Mouse (Mus musculus) lung, postnatal 0 days (tissue): ENCODE results near the gene Ace3. TPM values are rescaled to one million over a fixed set of nuclear protein-coding genes. Genes with fewer than 3 reads are reported as not detected.

ENCODE experiments used
- ATAC-seq: fragments of 200-750 bp; cut with Nextera tagmentation; 2 replicates; pipeline ENCODE4 v1.8.0; 2017; ENCODE audit warnings: moderate library complexity
- DNase-seq: peaks from one replicate; pipeline ENCODE4 v3.0.0-alpha.2; 2016; ENCODE audit warnings: low spot score
- H3K27ac ChIP-seq: fragments of 300-500 bp; sonication (generic); 2 replicates; pipeline ENCODE4 v1.5.1; 2014; ENCODE audit warnings: antibody characterized with exemption, mild to moderate bottlenecking, low read length, mixed read lengths
- H3K27me3 ChIP-seq: fragments of 300-500 bp; sonication (generic); replicated peaks from 2 replicates; pipeline ENCODE4 v1.6.1; 2014; ENCODE audit warnings: low read length, mixed read lengths; ENCODE audit not compliant: insufficient read depth
- H3K36me3 ChIP-seq: fragments of 300-500 bp; sonication (generic); 2 replicates; pipeline ENCODE4 v1.6.1; 2014; ENCODE audit warnings: low read length, mixed read lengths; ENCODE audit not compliant: insufficient read depth
- H3K4me1 ChIP-seq: fragments of 300-500 bp; sonication (generic); 2 replicates; pipeline ENCODE4 v1.6.1; 2014; ENCODE audit warnings: antibody characterized with exemption, low read depth, low read length, mixed read lengths; ENCODE audit not compliant: insufficient read depth
- H3K4me2 ChIP-seq: fragments of 300-500 bp; sonication (generic); replicated peaks from 2 replicates; pipeline ENCODE4 v1.6.1; 2014; ENCODE audit warnings: low read depth, mild to moderate bottlenecking, low read length, moderate library complexity, mixed read lengths
- H3K4me3 ChIP-seq: fragments of 300-500 bp; sonication (generic); 2 replicates; pipeline ENCODE4 v1.5.1; 2014; ENCODE audit warnings: low read depth, low read length
- H3K9ac ChIP-seq: fragments of 300-500 bp; sonication (generic); replicated peaks from 2 replicates; pipeline ENCODE4 v1.6.1; 2014; ENCODE audit warnings: low read depth, mild to moderate bottlenecking
- H3K9me3 ChIP-seq: fragments of 300-500 bp; sonication (generic); 2 replicates; pipeline ENCODE4 v1.6.1; 2016; ENCODE audit warnings: low read length, mixed read lengths
- CTCF ChIP-seq: IDR thresholded peaks from 2 replicates; pipeline ENCODE4 v1.5.1; 2016; ENCODE audit warnings: antibody characterized with exemption, mild to moderate bottlenecking
- EP300 ChIP-seq: IDR thresholded peaks from 2 replicates; pipeline ENCODE4 v1.6.1; 2016; ENCODE audit warnings: antibody characterized with exemption, mild to moderate bottlenecking, control low read depth
- WGBS: fragments of 180-500 bp; shearing (Covaris S2); extraction: QIAGEN DNeasy Blood & Tissue Kit; methylation state at CpG from one replicate; pipeline ENCODE4 v1.1.7; 2014; 5-methylcytosine and 5-hydroxymethylcytosine counted together
- polyA plus RNA-seq: library from polyadenylated mRNA; unstranded; fragments of >200 nt; fragmentation: Nextera tagmentation; extraction: Ambion mirVana; gene quantifications from 2 replicates; pipeline ENCODE4 v1.2.1, GENCODE M21; 2015

Ace3 gene
- polyA plus RNA-seq, 1 experiment from 2014 or later, result 2.0 TPM

DNA sequence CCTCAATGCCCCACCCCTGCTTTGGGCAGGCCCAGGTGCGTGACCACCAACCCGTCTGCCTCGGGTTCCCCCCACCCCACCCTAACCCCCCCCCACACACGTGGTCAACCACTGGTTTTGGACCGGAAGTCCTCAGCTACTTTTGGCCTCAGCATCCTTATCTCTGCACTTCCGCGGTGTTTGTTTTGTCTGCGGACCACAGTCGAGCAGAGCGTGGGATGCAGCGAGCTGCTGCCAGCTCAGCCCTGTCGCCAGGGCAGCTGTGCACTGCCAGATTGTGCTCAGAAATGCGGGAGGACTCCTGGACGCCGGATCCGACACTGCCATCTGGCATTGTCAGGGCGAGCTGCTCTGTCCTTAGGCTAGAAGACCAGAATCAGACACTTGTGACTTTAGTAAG, 35.1 kb upstream of the Ace3 start:
- WGBS, result 3% methylated on average over 17 of the region's 17 CpGs

DNA sequence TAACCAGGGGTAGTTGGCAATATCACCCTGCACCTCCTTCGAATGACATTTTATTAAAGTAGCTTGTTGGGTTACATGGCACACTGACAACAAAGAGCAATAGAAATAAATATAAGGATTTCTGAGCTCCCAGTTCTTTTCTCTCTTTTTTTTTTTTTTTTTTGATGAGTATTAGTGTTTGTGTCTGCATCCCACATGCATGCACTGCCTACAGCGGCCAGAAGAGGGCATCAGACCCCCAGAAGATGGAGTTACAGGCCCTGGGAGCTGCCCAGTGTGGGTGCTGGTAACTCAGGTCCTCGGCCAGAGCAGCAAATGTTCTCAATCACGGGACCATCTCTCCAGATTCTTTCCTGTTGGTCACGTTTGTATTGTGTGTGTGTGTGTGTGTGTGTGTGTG, 29.8 kb upstream of the Ace3 start:
- ATAC-seq (no peak), DNase-seq (no peak)
- no peak overlapping the region for H3K9ac ChIP-seq
- H3K36me3 ChIP-seq, result no peaks in the 10 kb centered on the region
- H3K9me3 ChIP-seq, result no peaks in the 10 kb centered on the region
- 64% methylated on average over 5 of the region's 5 CpGs for WGBS
- TF ChIP-seq EP300 (no peak), CTCF (peak; percentile 38; the same call in 1 of the 2 replicates)
- H3K4me2 ChIP-seq, result no peak overlapping the region
- H3K27ac ChIP-seq, result no peak overlapping the region
- H3K4me3 ChIP-seq, result no peak overlapping the region
- H3K27me3 ChIP-seq, result no peaks in the 10 kb centered on the region; the same call in 1 of the 2 replicates
- peaks cover 4% of the 10 kb centered on the region; the same call in 1 of the 2 replicates for H3K4me1 ChIP-seq

More for the DNA sequence above, 35.1 kb upstream of the Ace3 start:
- no peaks in the 10 kb centered on the region for H3K4me1 ChIP-seq
- H3K4me2 ChIP-seq, result no peak overlapping the region
- no peak for TF ChIP-seq CTCF
- no peak for TF ChIP-seq EP300
- no peaks in the 10 kb centered on the region for H3K9me3 ChIP-seq
- DNase-seq (no peak), ATAC-seq (peak; percentile 62)
- H3K9ac ChIP-seq, result no peak overlapping the region
- no peaks in the 10 kb centered on the region for H3K27me3 ChIP-seq
- no peaks in the 10 kb centered on the region for H3K36me3 ChIP-seq
- H3K27ac ChIP-seq, result peak overlapping the region; percentile 33; the same call in 1 of the 2 replicates
- no peak overlapping the region for H3K4me3 ChIP-seq

DNA sequence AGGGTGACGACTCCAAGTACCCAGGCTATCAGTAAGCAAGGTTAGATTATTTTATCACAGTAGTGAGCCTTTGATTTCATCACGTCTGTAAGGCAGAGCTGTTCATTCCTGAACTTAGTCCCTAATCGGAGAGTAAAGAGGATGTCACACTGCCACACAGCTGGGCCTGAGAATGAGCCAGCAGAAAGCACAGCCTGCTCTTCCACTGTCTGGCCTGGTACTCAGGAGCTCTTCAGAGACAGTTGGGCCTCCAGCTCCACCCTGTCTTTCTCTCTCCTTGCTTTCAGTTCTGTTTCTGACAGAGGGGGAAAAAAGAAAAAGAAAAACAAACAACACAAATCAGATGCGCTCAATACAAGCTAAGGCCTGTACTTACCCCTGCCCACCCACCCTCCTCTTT, 28.2 kb upstream of the Ace3 start:
- Histone ChIP-seq H3K27ac (no peak overlapping the region), H3K36me3 (no peaks in the 10 kb centered on the region), H3K9ac (no peak overlapping the region), H3K4me2 (no peak overlapping the region), H3K9me3 (no peaks in the 10 kb centered on the region), H3K27me3 (no peaks in the 10 kb centered on the region; the same call in 1 of the 2 replicates), H3K4me3 (no peak overlapping the region), H3K4me1 (peaks cover 4% of the 10 kb centered on the region; the same call in 1 of the 2 replicates)
- 72% methylated on average over 4 of the region's 4 CpGs for WGBS
- DNase-seq (no peak), ATAC-seq (no peak)
- TF ChIP-seq CTCF (no peak), EP300 (no peak)

DNA sequence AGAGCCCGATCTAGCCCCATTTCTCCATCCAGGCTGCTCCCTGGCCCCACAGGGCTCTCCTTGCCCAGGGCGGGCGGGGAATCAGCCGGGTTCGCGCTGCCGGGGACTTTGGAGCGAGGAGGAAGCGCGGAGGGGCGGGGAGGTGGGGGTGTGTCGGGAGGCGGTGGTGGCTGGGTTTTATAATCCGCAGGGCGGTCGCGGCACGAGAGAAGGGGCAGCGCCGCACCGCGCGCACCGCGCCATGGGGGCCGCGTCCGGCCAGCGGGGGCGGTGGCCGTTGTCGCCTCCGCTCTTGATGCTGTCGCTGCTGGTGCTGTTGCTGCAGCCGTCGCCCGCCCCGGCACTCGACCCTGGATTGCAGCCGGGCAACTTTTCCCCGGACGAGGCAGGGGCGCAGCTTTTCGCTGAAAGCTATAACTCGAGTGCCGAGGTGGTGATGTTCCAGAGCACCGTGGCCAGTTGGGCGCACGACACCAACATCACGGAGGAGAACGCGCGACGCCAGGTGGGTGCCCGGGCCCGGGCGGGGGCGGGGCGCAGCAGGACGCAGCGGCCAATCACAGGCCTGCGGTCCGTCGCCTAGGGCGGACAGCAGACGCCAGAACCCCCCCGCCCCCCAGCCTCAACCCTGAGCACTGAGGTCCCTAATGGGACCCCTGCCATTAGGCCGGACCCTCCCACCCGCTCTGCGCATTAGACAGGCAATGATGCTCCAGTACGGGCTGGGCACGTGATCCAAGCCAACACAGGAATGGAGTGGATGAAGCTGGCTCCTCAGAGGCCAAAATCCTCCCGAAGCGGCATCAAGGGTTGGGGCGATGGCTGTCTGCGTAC, 26.5 kb upstream of the Ace3 start, which contains the start of gene Ace:
Ace (plus strand) TSS at position 205 of the 834 bp plus-strand sequence.
- no peaks in the 10 kb centered on the region; the same call in 1 of the 2 replicates for H3K27me3 ChIP-seq
- H3K9me3 ChIP-seq, result no peaks in the 10 kb centered on the region
- peaks cover 4% of the 10 kb centered on the region; the same call in 1 of the 2 replicates for H3K4me1 ChIP-seq
- peak within 1 kb of the TSS; percentile 84 for H3K4me2 ChIP-seq
- H3K36me3 ChIP-seq, result no peaks in the 10 kb centered on the region
- H3K9ac ChIP-seq, result peak within 1 kb of the TSS; percentile 26; the same call in 1 of the 2 replicates
- H3K4me3 ChIP-seq, result peak within 1 kb of the TSS; percentile 54
- 2% methylated on average over 64 of the region's 76 CpGs for WGBS
- peak; percentile 76 for ATAC-seq
- DNase-seq, result peak; percentile 31
- peak within 1 kb of the TSS; percentile 72 for H3K27ac ChIP-seq
- TF ChIP-seq EP300 (no peak), CTCF (no peak)

- Histone ChIP-seq H3K27me3 (no peaks in the 10 kb centered on the region; the same call in 1 of the 2 replicates), H3K27ac (peak overlapping the region; percentile 72; the same call in 1 of the 2 replicates), H3K9ac (no peak overlapping the region), H3K4me3 (peak overlapping the region; percentile 54), H3K4me2 (peak overlapping the region; percentile 84), H3K4me1 (peaks cover 4% of the 10 kb centered on the region; the same call in 1 of the 2 replicates), H3K36me3 (no peaks in the 10 kb centered on the region), H3K9me3 (no peaks in the 10 kb centered on the region)
- WGBS, result 37% methylated on average over 10 of the region's 10 CpGs
- DNase-seq, result no peak
- TF ChIP-seq CTCF, result no peak
- TF ChIP-seq EP300, result no peak
- no peak for ATAC-seq
Observed at GRCm38 (mm10) chr11:105968948-105969347, 25.5 kb upstream of the Ace3 start.

GRCm38 (mm10) chr11:105969516-105969915, 25.0 kb upstream of the Ace3 start:
- DNase-seq, result peak; percentile 78
- 31% methylated on average over 1 of the region's 1 CpGs for WGBS
- H3K27me3 ChIP-seq, result no peaks in the 10 kb centered on the region; the same call in 1 of the 2 replicates
- peaks cover 4% of the 10 kb centered on the region; the same call in 1 of the 2 replicates for H3K4me1 ChIP-seq
- H3K4me3 ChIP-seq, result peak overlapping the region; percentile 54; the same call in 1 of the 2 replicates
- peak; percentile 47 for ATAC-seq
- H3K36me3 ChIP-seq, result no peaks in the 10 kb centered on the region
- no peak overlapping the region for H3K27ac ChIP-seq
- H3K9ac ChIP-seq, result no peak overlapping the region
- TF ChIP-seq EP300 (peak; percentile 31; the same call in 1 of the 2 replicates), CTCF (peak; percentile 80)
- H3K9me3 ChIP-seq, result no peaks in the 10 kb centered on the region
- H3K4me2 ChIP-seq, result peak overlapping the region; percentile 84
